Mouse (Mus musculus) midbrain, embryonic 10.5 days (tissue): ENCODE measurements at regions not wholly inside any gene's neighbourhood (a gene's known extent, or its start where the extent isn't known, plus 50 kb on each side); places are given as distances from the start of the nearest gene placed in this dataset.

ENCODE experiments used
- DNase-seq: peaks from one replicate; pipeline ENCODE4 v3.0.0-alpha.2; 2017; ENCODE audit warnings: low spot score
- H3K27ac ChIP-seq: fragments of 300-500 bp; sonication (generic); replicated peaks from 2 replicates; pipeline ENCODE4 v1.5.1; 2016; ENCODE audit warnings: mild to moderate bottlenecking
- H3K27me3 ChIP-seq: fragments of 300-500 bp; sonication (generic); 2 replicates; pipeline ENCODE4 v1.6.1; 2016; ENCODE audit warnings: low read depth, mild to moderate bottlenecking; ENCODE audit not compliant: poor library complexity, severe bottlenecking
- H3K36me3 ChIP-seq: fragments of 300-500 bp; sonication (generic); 2 replicates; pipeline ENCODE4 v1.6.1; 2016; ENCODE audit warnings: mild to moderate bottlenecking, moderate library complexity
- H3K4me1 ChIP-seq: fragments of 300-500 bp; sonication (generic); 2 replicates; pipeline ENCODE4 v1.6.1; 2016
- H3K4me3 ChIP-seq: fragments of 300-500 bp; sonication (generic); 2 replicates; pipeline ENCODE4 v1.5.1; 2016; ENCODE audit warnings: mild to moderate bottlenecking, moderate library complexity
- H3K9me3 ChIP-seq: fragments of 300-500 bp; sonication (generic); replicated peaks from 2 replicates; pipeline ENCODE4 v1.6.1; 2016; ENCODE audit warnings: mild to moderate bottlenecking
- WGBS: fragments of 180-500 bp; shearing (Covaris S2); methylation state at CpG from one replicate; pipeline ENCODE4 v1.1.7; 2016; 5-methylcytosine and 5-hydroxymethylcytosine counted together

DNA sequence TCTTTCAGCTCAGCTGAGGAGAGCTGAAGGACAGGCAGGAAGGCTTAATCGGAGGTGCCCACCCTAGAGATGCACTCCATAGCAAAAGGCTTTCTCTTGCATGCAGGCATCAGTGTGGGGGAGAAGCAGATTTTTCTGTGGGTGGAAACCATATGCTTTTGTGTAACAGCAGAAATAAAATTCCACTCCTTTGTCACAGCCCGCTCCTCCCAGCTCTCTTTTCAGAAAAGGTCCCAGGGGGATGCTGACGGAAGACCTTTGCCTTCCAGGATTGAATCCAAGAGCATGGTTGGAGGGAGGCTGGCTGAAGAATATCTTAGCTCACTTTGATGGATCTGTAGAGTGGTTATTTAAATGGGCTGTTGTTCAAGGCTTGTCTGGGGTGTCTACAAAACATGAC is 336.8 kb upstream of the Map3k7 start:
- H3K9me3 ChIP-seq: no peaks in the 10 kb centered on the region
- no peak overlapping the region for H3K4me3 ChIP-seq
- H3K27ac ChIP-seq: no peak overlapping the region
- no peaks in the 10 kb centered on the region for H3K36me3 ChIP-seq
- H3K4me1 ChIP-seq: peaks cover 9% of the 10 kb centered on the region
- 59% methylated on average over 3 of the region's 3 CpGs for WGBS
- no peaks in the 10 kb centered on the region for H3K27me3 ChIP-seq
- DNase-seq: no peak

DNA sequence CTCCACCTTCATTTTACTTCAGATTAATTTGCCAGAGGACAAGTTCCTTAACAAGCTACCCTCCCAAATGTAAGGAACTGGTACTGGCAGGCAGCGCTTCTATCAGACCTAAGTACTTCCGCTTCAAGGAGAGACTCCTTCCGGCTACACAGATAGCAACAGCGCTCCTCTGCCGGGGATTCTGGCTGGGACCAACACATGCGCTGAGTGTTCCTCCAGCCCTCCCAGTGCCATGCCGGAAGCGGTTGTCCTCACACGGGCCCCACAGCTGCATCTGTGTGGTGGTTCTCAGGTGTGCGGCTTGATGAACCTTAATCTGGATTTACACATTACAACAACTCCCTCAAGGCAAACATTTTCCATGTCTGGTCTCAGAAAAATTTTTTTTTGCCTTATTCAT is 336.1 kb upstream of the Map3k7 start:
- no peak for DNase-seq
- 92% methylated on average over 10 of the region's 10 CpGs for WGBS
- Histone ChIP-seq H3K9me3 (no peaks in the 10 kb centered on the region), H3K36me3 (no peaks in the 10 kb centered on the region), H3K27me3 (no peaks in the 10 kb centered on the region), H3K27ac (no peak overlapping the region), H3K4me1 (peaks cover 9% of the 10 kb centered on the region), H3K4me3 (no peak overlapping the region)

GRCm38 (mm10) chr4:31638564-31638963 is 325.3 kb upstream of the Map3k7 start:
- H3K4me3 ChIP-seq: no peak overlapping the region
- no peaks in the 10 kb centered on the region for H3K36me3 ChIP-seq
- no peaks in the 10 kb centered on the region for H3K4me1 ChIP-seq
- no peak overlapping the region for H3K27ac ChIP-seq
- no peaks in the 10 kb centered on the region for H3K9me3 ChIP-seq
- WGBS: 92% methylated on average over 6 of the region's 6 CpGs
- no peaks in the 10 kb centered on the region for H3K27me3 ChIP-seq
- no peak for DNase-seq

DNA sequence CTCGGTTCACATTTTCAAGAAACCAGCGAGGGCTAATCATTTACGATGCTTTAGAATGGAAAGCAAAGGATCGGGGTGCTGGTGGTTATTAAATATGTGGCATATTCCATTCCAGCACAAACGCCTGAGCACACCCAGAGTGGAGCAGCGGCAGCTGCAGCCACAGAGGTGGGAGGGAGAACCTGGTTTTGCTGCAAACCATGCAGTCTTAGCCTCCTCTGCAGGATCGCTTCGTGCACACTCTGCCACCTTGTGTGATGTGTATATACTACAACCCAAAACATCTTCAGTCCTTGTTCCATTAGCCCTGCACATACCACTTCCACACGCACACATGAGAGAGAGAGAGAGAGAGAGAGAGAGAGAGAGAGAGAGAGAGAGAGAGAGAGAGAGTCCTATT is 321.7 kb upstream of the Map3k7 start:
- no peak for DNase-seq
- H3K36me3 ChIP-seq: no peaks in the 10 kb centered on the region
- H3K4me3 ChIP-seq: no peak overlapping the region
- no peaks in the 10 kb centered on the region for H3K4me1 ChIP-seq
- no peaks in the 10 kb centered on the region for H3K9me3 ChIP-seq
- no peak overlapping the region for H3K27ac ChIP-seq
- WGBS: 71% methylated on average over 9 of the region's 9 CpGs
- no peaks in the 10 kb centered on the region for H3K27me3 ChIP-seq

GRCm38 (mm10) chr4:31642593-31643290 is 321.2 kb upstream of the Map3k7 start:
- Histone ChIP-seq H3K36me3 (no peaks in the 10 kb centered on the region), H3K4me1 (no peaks in the 10 kb centered on the region), H3K4me3 (no peak overlapping the region), H3K9me3 (no peaks in the 10 kb centered on the region), H3K27me3 (no peaks in the 10 kb centered on the region), H3K27ac (no peak overlapping the region)
- WGBS: 83% methylated on average over 10 of the region's 10 CpGs
- no peak for DNase-seq

GRCm38 (mm10) chr4:31648631-31649368 is 315.1 kb upstream of the Map3k7 start:
- no peak overlapping the region for H3K27ac ChIP-seq
- WGBS: 93% methylated on average over 8 of the region's 8 CpGs
- H3K27me3 ChIP-seq: no peaks in the 10 kb centered on the region
- no peaks in the 10 kb centered on the region for H3K9me3 ChIP-seq
- DNase-seq: no peak
- H3K4me3 ChIP-seq: no peak overlapping the region
- no peaks in the 10 kb centered on the region for H3K36me3 ChIP-seq
- no peaks in the 10 kb centered on the region for H3K4me1 ChIP-seq

GRCm38 (mm10) chr4:31655364-31656106 is 308.4 kb upstream of the Map3k7 start:
- H3K27ac ChIP-seq: no peak overlapping the region
- no peaks in the 10 kb centered on the region for H3K4me1 ChIP-seq
- WGBS: 90% methylated on average over 11 of the region's 11 CpGs
- H3K9me3 ChIP-seq: no peaks in the 10 kb centered on the region
- no peaks in the 10 kb centered on the region for H3K36me3 ChIP-seq
- no peak overlapping the region for H3K4me3 ChIP-seq
- H3K27me3 ChIP-seq: no peaks in the 10 kb centered on the region
- no peak for DNase-seq

GRCm38 (mm10) chr4:31656111-31656510 is 307.8 kb upstream of the Map3k7 start:
- H3K9me3 ChIP-seq: no peaks in the 10 kb centered on the region
- DNase-seq: no peak
- 90% methylated on average over 8 of the region's 8 CpGs for WGBS
- H3K36me3 ChIP-seq: no peaks in the 10 kb centered on the region
- no peak overlapping the region for H3K27ac ChIP-seq
- no peak overlapping the region for H3K4me3 ChIP-seq
- H3K27me3 ChIP-seq: no peaks in the 10 kb centered on the region
- H3K4me1 ChIP-seq: peaks cover 4% of the 10 kb centered on the region

DNA sequence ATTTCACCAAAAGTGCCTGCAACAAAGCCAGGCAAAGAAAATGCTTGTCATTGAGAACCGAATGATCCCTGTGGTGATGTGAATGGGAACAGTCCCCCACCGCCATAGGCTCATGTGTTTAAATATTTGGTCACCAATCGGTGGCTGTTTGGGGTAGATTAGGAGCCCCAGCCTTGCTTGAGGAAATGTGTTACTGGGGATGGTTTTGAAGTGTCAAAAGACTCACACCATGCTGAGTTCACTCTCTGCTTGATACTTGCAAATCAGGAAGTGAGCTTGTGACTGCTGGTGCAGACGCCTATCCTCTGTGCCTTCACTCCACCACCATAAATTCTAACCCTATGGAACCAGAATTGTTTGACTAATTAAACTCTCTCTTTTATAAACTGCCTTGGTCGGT is 305.1 kb upstream of the Map3k7 start:
- no peak overlapping the region for H3K4me3 ChIP-seq
- no peaks in the 10 kb centered on the region for H3K36me3 ChIP-seq
- H3K27me3 ChIP-seq: no peaks in the 10 kb centered on the region
- H3K27ac ChIP-seq: no peak overlapping the region
- DNase-seq: no peak
- H3K9me3 ChIP-seq: no peaks in the 10 kb centered on the region
- 75% methylated on average over 5 of the region's 5 CpGs for whole genome bisulfite sequencing
- peaks cover 6% of the 10 kb centered on the region for H3K4me1 ChIP-seq

DNA sequence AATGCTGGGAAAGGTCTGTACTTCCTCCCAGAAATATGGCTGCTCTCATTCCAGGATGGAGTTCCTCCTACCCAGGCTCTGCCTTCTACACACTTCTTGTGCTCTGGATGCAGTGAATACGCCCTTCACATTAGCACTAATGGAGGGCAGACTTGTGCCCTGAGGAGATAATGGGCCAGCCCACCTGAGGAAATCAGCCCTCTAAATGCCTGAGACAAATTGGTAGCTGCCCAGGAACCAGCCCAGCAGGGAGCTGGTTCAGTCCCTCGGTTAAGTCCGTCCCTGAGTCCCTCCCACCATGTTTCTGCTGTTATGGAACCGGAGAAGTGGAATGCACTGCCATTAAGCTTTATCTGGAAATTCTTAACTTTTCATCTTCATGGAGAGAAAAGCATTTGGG is 303.0 kb upstream of the Map3k7 start:
- Histone ChIP-seq H3K27ac (no peak overlapping the region), H3K36me3 (no peaks in the 10 kb centered on the region), H3K27me3 (no peaks in the 10 kb centered on the region), H3K4me3 (no peak overlapping the region), H3K4me1 (peaks cover 6% of the 10 kb centered on the region), H3K9me3 (no peaks in the 10 kb centered on the region)
- WGBS: 37% methylated on average over 4 of the region's 4 CpGs
- DNase-seq: no peak

- no peak for DNase-seq
- H3K9me3 ChIP-seq: no peaks in the 10 kb centered on the region
- H3K4me3 ChIP-seq: no peak overlapping the region
- H3K36me3 ChIP-seq: no peaks in the 10 kb centered on the region
- peaks cover 16% of the 10 kb centered on the region for H3K4me1 ChIP-seq
- 76% methylated on average over 6 of the region's 6 CpGs for WGBS
- peak overlapping the region; percentile 59; the same call in 1 of the 2 replicates for H3K27ac ChIP-seq
- no peaks in the 10 kb centered on the region for H3K27me3 ChIP-seq
These were observed 292.2 kb upstream of the Map3k7 start for GRCm38 (mm10) chr4:31671530-31672170.

DNA sequence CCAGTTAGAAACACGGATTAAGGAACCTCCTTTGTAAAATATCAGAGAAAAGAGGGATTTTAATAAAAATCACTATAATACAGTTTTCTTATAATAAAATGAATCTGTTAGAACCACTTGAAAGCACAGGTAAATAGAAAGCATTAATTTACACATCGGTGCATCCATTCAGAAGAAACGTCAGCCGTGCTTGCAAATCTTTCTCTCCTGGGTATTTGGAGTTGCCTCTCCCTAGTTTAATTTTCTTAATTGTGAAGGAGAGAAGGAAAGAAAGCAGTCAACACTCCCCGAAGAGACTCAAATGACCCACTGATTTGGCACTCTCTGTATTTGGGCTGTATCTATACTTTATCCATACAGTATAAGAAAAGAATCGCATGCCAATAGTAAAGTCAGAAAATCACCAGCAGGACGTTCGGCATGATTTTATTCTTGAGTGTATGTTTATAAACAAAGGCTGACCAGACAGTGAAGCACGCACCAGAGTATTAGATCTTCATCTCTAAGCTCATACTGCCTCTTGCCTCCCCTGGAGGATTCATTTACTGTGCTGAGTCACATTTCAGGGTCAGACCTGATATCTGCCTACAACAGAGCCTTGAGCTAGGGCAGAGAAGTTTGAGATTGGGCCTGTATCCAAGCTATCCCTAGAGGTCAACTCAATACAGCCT is 291.6 kb upstream of the Map3k7 start:
- no peaks in the 10 kb centered on the region for H3K27me3 ChIP-seq
- H3K27ac ChIP-seq: no peak overlapping the region; the same call in 1 of the 2 replicates
- no peak for DNase-seq
- no peak overlapping the region for H3K4me3 ChIP-seq
- no peaks in the 10 kb centered on the region for H3K9me3 ChIP-seq
- peaks cover 16% of the 10 kb centered on the region for H3K4me1 ChIP-seq
- 75% methylated on average over 9 of the region's 9 CpGs for WGBS
- no peaks in the 10 kb centered on the region for H3K36me3 ChIP-seq
